Mouse (Mus musculus): ENCODE data around the gene Hexb. TPM values are rescaled to one million over a fixed set of nuclear protein-coding genes. Genes with fewer than 3 reads are reported as not detected.

Hexb gene
- total and polyA plus RNA-seq, 3 experiments, result 30.6 to 235 (median 38.4) TPM

GRCm38 (mm10) chr13:97224341-97224982 lies 26.3 kb upstream of the Hexb start:
- no peak for DNase-seq

- DNase-seq, result no peak
Observed at GRCm38 (mm10) chr13:97223856-97224255, 25.7 kb upstream of the Hexb start.

GRCm38 (mm10) chr13:97220022-97220421 lies 21.9 kb upstream of the Hexb start:
- no peak for DNase-seq

GRCm38 (mm10) chr13:97216196-97216595 lies 18.0 kb upstream of the Hexb start:
- no peak for DNase-seq

- DNase-seq, result no peak
Observed at GRCm38 (mm10) chr13:97215563-97215962, 17.4 kb upstream of the Hexb start.

GRCm38 (mm10) chr13:97214583-97215268 lies 16.6 kb upstream of the Hexb start:
- no peak for DNase-seq

- no peak for DNase-seq
Observed at GRCm38 (mm10) chr13:97208500-97209010, 10.4 kb upstream of the Hexb start.

GRCm38 (mm10) chr13:97208112-97208478 lies 9.9 kb upstream of the Hexb start:
- no peak for DNase-seq

GRCm38 (mm10) chr13:97207472-97208111 lies 9.4 kb upstream of the Hexb start:
- DNase-seq, result no peak

GRCm38 (mm10) chr13:97206046-97206445 lies 7.9 kb upstream of the Hexb start:
- no peak for DNase-seq

- DNase-seq, result peak; percentile 90
Observed at GRCm38 (mm10) chr13:97205052-97205701, 7.0 kb upstream of the Hexb start.

GRCm38 (mm10) chr13:97201896-97202295 lies 3.7 kb upstream of the Hexb start:
- DNase-seq, result no peak

- DNase-seq, result no peak
Observed at GRCm38 (mm10) chr13:97201076-97201475, 2.9 kb upstream of the Hexb start.

GRCm38 (mm10) chr13:97199123-97199522 lies 966 bp upstream of the Hexb start:
- DNase-seq, result no peak

GRCm38 (mm10) chr13:97196925-97197218 lies 1.3 kb downstream of the Hexb start:
- DNase-seq, result no peak

GRCm38 (mm10) chr13:97196186-97196924 lies 1.8 kb downstream of the Hexb start:
- no peak for DNase-seq

- DNase-seq, result peak; percentile 69
Observed at GRCm38 (mm10) chr13:97193420-97193819, 4.7 kb downstream of the Hexb start.

GRCm38 (mm10) chr13:97192649-97193048 lies 5.5 kb downstream of the Hexb start:
- DNase-seq, result no peak

GRCm38 (mm10) chr13:97187693-97188092 lies 10.5 kb downstream of the Hexb start:
- DNase-seq, result no peak

- DNase-seq, result no peak
Observed at GRCm38 (mm10) chr13:97186346-97186745, 11.8 kb downstream of the Hexb start.

- no peak for DNase-seq
Observed at GRCm38 (mm10) chr13:97184656-97185055, 13.5 kb downstream of the Hexb start.

GRCm38 (mm10) chr13:97184168-97184567 lies 14.0 kb downstream of the Hexb start:
- no peak for DNase-seq

Measured in adrenal gland, adult 2 months (tissue).